Mouse (Mus musculus): ENCODE measurements at regions not wholly inside any gene's neighbourhood (a gene's known extent, or its start where the extent isn't known, plus 50 kb on each side); places are given as distances from the start of the nearest gene placed in this dataset.

DNA sequence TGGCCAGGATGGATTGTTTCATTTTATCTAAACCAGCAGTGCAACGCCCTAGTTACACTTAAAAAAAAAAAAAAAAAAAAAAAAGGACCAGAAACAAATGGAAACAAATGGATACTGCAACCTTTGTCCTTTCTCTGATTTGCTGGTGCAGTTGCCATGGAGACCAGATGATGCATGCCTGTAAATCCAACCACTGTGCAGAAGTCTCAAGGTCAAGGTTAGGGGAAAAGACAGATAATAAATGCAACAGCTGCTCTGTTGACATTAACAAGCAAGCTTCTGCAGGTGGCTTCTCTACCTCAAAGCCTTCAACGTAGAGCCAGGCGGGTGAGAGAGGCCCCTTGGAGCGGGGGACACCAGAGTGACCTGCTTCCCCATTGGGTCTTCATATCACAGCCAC lies 167.3 kb upstream of the Tmem132c start:
- TF ChIP-seq CTCF (IDR thresholded peaks at IDR 0.05; ENCODE audit: low read depth) (no peak), EP300 (IDR thresholded peaks at IDR 0.05; ENCODE audit: low read depth) (no peak)
